Mouse (Mus musculus) mesoderm, embryonic 11.5 days (tissue): ENCODE results near the gene Klhdc8b.
A peak's percentile ranks its signal among the peaks of the same experiment; 100 is the strongest.

Experiments used
- DNase-seq: peaks from one replicate; pipeline ENCODE4 v3.0.0-alpha.2; 2012; ENCODE audit warnings: low read depth, low spot score

The Klhdc8b gene

GRCm38 (mm10) chr9:108481520-108482210 is 20.3 kb upstream of the Klhdc8b start:
- DNase-seq: no peak

GRCm38 (mm10) chr9:108480813-108481519 is 19.6 kb upstream of the Klhdc8b start:
- DNase-seq: no peak

DNA sequence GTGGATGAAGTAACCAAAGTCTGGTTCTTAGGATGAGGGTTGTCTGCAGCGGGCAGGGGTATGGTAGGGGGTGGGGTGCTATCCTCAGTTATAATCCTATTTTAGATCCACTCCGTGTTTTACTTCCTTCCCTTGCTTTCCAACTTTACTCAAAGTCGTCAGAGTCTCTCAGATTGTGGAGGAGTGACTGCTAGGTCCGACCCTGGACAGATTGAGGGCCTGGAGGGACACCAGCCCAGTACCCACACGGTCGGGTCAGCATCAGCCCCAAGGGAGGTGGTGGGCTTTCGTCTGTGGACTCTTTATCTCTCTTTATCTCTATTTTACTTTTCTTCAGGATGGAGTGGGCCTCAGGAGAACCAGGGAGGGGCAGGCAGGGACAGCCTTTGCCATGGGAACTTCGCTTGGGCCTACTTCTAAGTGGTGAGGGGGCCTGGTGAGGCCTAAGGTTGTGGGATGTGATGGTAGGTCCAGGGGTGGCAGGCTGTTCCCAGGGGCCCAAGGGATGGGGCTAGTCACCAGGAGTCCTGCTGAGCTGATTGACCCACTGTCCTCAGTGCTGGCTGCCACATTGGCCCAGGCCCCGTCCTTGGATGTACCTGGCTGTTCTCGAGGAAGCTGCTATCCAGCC is 18.5 kb upstream of the Klhdc8b start, which contains the start of gene Lamb2:
Gene Lamb2, plus strand, starts transcription at position 16 of the 631 bp plus-strand sequence.
- peak; percentile 90 for DNase-seq

GRCm38 (mm10) chr9:108479241-108479640 is 17.9 kb upstream of the Klhdc8b start:
- peak; percentile 28 for DNase-seq

- DNase-seq: peak; percentile 91
Measured at GRCm38 (mm10) chr9:108478638-108479156, 17.3 kb upstream of the Klhdc8b start.

GRCm38 (mm10) chr9:108474528-108474927 is 13.1 kb upstream of the Klhdc8b start:
- DNase-seq: no peak

DNA sequence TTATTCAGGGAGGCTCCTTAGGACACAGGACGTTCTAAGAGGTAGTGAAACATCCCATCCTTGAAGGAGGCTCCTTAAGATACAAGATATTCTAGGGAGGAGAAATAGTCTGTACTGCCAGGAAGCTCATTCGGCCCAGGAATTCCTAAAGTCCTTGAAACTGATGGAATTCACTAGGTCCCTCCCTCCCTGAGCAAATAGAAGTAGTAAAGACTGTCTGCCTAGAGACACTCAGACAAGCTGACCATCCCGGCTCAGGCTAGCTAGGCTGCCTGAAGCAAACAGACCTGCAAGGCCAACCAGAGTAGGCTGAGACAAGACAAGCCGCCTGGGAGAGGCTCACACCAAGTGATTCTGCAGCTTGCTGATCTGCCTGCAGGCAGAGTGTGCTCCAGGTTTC is 8.5 kb upstream of the Klhdc8b start:
- no peak for DNase-seq

- DNase-seq: no peak
Measured at GRCm38 (mm10) chr9:108469430-108469829, 8.0 kb upstream of the Klhdc8b start.

GRCm38 (mm10) chr9:108466219-108466618 is 4.8 kb upstream of the Klhdc8b start:
- no peak for DNase-seq

DNA sequence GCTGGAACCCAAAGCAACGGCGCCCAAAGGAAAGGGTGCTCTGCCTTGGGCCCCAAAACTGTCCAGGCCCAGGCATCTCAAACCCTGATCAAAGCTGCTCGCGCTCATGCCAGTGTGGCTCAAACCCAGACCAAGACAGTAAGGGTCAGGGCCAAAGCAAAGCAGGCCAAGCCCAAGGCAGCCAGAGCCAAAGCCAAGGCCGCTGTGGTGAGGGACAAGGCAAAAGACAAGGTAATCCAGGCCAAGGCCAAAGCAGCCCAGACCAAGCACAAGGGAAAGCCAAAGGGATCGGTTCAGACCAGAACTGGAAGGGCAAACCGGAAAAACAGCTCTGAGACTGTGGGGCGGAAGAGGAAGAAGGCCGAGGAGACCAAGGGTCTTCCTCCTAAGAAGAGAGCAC is 2.3 kb upstream of the Klhdc8b start:
- no peak for DNase-seq

- no peak for DNase-seq
Measured at GRCm38 (mm10) chr9:108462192-108462591, 811 bp upstream of the Klhdc8b start.

- DNase-seq: no peak
Measured at GRCm38 (mm10) chr9:108461675-108462074, 294 bp upstream of the Klhdc8b start.

DNA sequence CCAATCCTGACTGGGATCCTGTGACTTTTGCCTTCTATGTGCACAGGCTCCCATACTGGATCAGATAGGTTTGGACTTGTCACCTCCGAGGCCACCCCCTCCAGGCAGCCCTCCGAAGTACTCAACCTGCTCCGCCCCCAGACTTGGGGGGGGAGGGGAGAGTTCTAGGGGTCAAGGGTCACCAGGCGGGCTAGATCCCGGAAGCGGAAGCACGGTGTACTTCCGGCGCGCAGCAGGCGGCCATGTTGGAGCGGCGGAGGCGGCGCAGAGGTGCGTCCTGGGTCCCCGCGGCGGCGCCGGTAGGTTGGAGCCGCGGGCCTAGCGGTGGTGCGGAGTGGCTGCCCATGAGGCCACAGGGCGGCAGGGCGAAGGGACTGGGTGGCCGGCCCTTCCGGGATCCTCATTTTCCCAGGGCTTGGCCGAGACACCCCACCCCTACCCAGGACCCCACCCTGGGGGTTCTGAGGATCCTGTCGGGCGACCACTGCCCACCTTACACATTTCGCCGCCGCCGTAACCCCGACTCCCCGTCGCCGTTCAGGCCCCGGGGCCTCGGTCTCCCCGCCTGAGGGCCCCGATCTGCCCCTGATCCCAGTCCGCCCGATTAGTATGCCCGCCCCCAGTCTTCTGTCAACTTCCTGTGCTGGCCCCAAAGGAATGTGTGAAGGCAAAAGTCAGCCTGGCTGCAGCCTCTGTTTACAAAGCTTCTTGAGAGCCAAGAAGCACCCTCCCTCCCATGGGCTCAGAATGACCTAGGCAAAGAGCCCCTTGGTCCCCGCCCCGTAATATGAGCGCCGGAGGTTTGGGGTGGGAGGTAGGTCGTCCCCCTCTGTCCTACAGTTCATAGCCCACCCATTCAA is 832 bp downstream of the Klhdc8b start, which contains the start of gene Ccdc71:
Gene Ccdc71, plus strand, starts transcription at position 209 of the 860 bp plus-strand sequence.
- DNase-seq: peak; percentile 90

- no peak for DNase-seq
Measured at GRCm38 (mm10) chr9:108459939-108460318, 1.5 kb downstream of the Klhdc8b start.

DNA sequence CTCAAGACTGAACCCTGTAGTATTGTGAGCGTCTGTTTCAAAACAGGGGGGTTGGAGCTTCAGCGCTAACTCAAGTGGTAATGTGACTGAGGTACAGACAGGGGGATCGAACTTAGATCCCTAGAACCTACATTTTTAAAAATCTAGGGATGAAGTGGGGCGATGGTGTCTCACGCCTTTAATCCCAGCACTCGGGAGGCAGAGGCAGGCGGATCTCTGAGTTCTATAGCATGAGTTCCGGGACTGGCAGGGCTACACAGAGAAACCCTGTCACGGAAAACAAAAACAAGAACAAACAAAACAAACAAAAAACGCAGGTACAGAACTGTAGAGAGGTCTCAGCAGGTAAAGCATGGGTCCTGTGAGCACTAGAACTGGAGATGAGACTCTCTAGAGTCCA is 4.4 kb downstream of the Klhdc8b start:
- no peak for DNase-seq

GRCm38 (mm10) chr9:108455747-108456571 is 5.4 kb downstream of the Klhdc8b start:
- no peak for DNase-seq

- no peak for DNase-seq
Measured at GRCm38 (mm10) chr9:108454429-108454828, 7.0 kb downstream of the Klhdc8b start.

GRCm38 (mm10) chr9:108453458-108453857 is 7.9 kb downstream of the Klhdc8b start:
- DNase-seq: no peak

DNA sequence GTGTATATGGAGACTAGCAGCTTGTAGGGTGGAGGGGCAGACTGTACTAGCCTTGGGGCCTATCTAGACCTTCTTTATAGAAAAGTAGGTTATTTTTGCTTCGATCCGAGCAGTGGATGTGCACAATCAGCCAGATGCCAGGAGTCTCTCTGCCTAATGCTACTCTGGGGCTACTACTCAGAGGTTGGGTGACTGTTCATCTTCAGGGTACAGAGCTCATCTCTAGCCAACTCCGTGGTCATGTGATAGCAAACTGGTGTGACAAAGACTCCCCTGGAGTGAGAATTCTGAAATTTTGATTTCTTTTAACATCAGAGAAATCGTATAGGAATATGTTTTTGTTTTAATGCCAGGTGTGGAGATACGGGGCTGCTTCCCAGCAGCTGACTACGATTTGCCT is 8.5 kb downstream of the Klhdc8b start:
- DNase-seq: no peak

DNA sequence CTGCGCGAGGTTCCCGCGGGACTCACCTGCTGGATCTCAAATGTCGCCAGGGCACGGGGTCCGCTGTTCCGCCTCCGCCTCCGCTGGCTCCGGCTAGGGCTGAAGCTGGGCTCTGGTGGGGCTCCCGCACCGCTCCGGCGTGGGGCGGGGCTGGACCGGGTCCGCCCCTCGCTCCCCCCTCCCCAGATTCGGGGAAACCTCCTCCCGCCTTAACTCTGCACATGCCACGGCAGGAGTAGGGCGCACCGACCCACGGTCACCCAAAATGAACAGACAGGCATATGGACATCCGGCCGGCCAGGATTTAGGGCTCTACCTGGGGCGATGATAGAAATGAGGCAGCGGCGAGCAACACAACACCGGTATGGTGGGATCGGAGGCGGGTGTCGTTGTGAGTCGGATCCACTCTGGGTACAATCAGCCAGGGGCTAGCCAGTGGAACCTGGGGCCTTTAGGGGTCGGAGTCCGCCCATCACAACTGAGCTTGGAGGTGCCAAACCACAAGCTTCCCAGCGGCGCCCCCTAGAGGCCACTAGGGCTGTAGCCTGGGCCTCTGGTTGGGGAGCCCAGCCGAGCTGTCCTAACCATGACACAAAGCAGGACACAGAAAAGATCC is 9.0 kb downstream of the Klhdc8b start:
- DNase-seq: peak; percentile 92
